Mouse (Mus musculus) G1E-ER4 (cell line): ENCODE results near the gene Gm10668. TPM values are rescaled to one million over a fixed set of nuclear protein-coding genes. Genes with fewer than 3 reads are reported as not detected.
"Not testable (repeated sequence)": the region's sequence is repeated elsewhere in the genome, so short reads cannot be mapped to it uniquely, and the experiment has no call there.

Experiments
- GATA1 ChIP-seq: IDR thresholded peaks from one replicate; pipeline ENCODE4 v1.8.0; 2012; ENCODE audit warnings: low read length, inconsistent platforms
- polyA plus RNA-seq: library from polyadenylated mRNA; stranded (reverse); fragments of >175 nt; gene quantifications from 2 replicates; pipeline ENCODE4 v1.2.3, GENCODE M21; 2012

Gm10668 gene
- not detected in 2 replicates for polyA plus RNA-seq

- not testable (repeated sequence) for TF ChIP-seq GATA1
These were observed at the start of gene Gm10668 for GRCm38 (mm10) chr7:20730524-20730923. TSS of gene Gm10668 (minus strand) at chr7:20730624.

GRCm38 (mm10) chr7:20770885-20771284, 40.5 kb upstream of the Gm10668 start, which contains the start of gene Vmn1r112:
TSS of gene Vmn1r112 (plus strand) at chr7:20771185.
- not testable (repeated sequence) for TF ChIP-seq GATA1

- not testable (repeated sequence) for TF ChIP-seq GATA1
These were observed 27.3 kb downstream of the Gm10668 start, which contains the start of gene Vmn1r111 for GRCm38 (mm10) chr7:20703116-20703515. TSS of gene Vmn1r111 (minus strand) at chr7:20703216.

Other genes starting within 250 kb of the Gm10668 start
- gene Vmn1r103, start 220.1 kb downstream of the Gm10668 start, polyA plus RNA-seq = not detected in 2 replicates
- gene Vmn1r104, start 196.8 kb downstream of the Gm10668 start, polyA plus RNA-seq = not detected in 2 replicates
- gene Gm5726, start 184.9 kb downstream of the Gm10668 start, polyA plus RNA-seq = not detected in 2 replicates
- not detected in 2 replicates for gene Gm4141, start 154.4 kb downstream of the Gm10668 start, polyA plus RNA-seq
- not detected in 2 replicates for gene Gm4513, start 131.6 kb downstream of the Gm10668 start, polyA plus RNA-seq
- not detected in 2 replicates for gene Vmn1r107, start 61.7 kb downstream of the Gm10668 start, polyA plus RNA-seq
- not detected in 2 replicates for gene Vmn1r111, start 27.4 kb downstream of the Gm10668 start, polyA plus RNA-seq
- gene Vmn1r112, start 40.6 kb upstream of the Gm10668 start, polyA plus RNA-seq = not detected in 2 replicates
- not detected in 2 replicates for gene Vmn1r113, start 56.7 kb upstream of the Gm10668 start, polyA plus RNA-seq
- not detected in 2 replicates for gene Vmn1r114, start 81.6 kb upstream of the Gm10668 start, polyA plus RNA-seq
- not detected in 2 replicates for gene Vmn1r115, start 114.4 kb upstream of the Gm10668 start, polyA plus RNA-seq
- not detected in 2 replicates for gene Vmn1r116, start 141.6 kb upstream of the Gm10668 start, polyA plus RNA-seq
- gene Vmn1r117, start 153.5 kb upstream of the Gm10668 start, polyA plus RNA-seq = not detected in 2 replicates
- not detected in 2 replicates for gene Vmn1r118, start 181.7 kb upstream of the Gm10668 start, polyA plus RNA-seq